Mouse (Mus musculus): Measurements from ENCODE around the gene Spaca4. TPM values are rescaled to one million over a fixed set of nuclear protein-coding genes. Genes with fewer than 3 reads are reported as not detected.

Spaca4 gene
- polyA plus RNA-seq, 2 experiments, result not detected

- peaks cover 25% of the 10 kb centered on the region for H3K36me3 ChIP-seq (replicated peaks; ENCODE audit: control insufficient read depth, insufficient read depth, low read depth)
- DNase-seq (ENCODE audit: low read depth in 3 of 3, low spot score in 3 of 3), result peak; percentile 91 to 93 (median 92)
- peaks cover 21 to 26% of the 10 kb centered on the region in 2 experiments for H3K4me1 ChIP-seq (replicated peaks; ENCODE audit: control insufficient read depth in 2 of 2, insufficient read depth in 2 of 2, low read length in 1 of 2)
- peak within 1 kb of the TSS; percentile 73 for H3K27ac ChIP-seq
- peak within 1 kb of the TSS; percentile 81 for H3K4me2 ChIP-seq (ENCODE audit: low read depth)
- H3K9me3 ChIP-seq (ENCODE audit: control insufficient read depth, low read length), result no peaks in the 10 kb centered on the region
- peak; percentile 85 for ATAC-seq (ENCODE audit: insufficient read depth)
- H3K4me3 ChIP-seq (ENCODE audit: insufficient read depth in 1 of 2, low read depth in 2 of 2, low read length in 2 of 2), result peak within 1 kb of the TSS; percentile 66 to 90
- H3K9ac ChIP-seq (replicated peaks), result peak within 1 kb of the TSS; percentile 99
- H3K27me3 ChIP-seq (ENCODE audit: control insufficient read depth, insufficient read depth, low read length), result no peaks in the 10 kb centered on the region
- TF ChIP-seq CTCF (IDR thresholded peaks at IDR 0.05; ENCODE audit: low read depth) (no peak), EP300 (IDR thresholded peaks at IDR 0.05; ENCODE audit: low read depth) (no peak)
- 7% methylated on average over 34 of the region's 34 CpGs for WGBS (ENCODE audit: insufficient replicate concordance)
Measured at GRCm38 (mm10) chr7:45715090-45715708, 10.4 kb downstream of the Spaca4 start, which contains the start of gene Rpl18. Gene Rpl18, plus strand, starts transcription at chr7:45715457.

- Histone ChIP-seq H3K4me3 (ENCODE audit: insufficient read depth in 1 of 2, low read depth in 2 of 2, low read length in 2 of 2) (peak overlapping the region; percentile 66 to 90), H3K9ac (replicated peaks) (peak overlapping the region; percentile 56; the same call in 1 of the 2 replicates), H3K36me3 (replicated peaks; ENCODE audit: control insufficient read depth, insufficient read depth, low read depth) (peaks cover 21% of the 10 kb centered on the region), H3K4me1 (replicated peaks; ENCODE audit: control insufficient read depth in 2 of 2, insufficient read depth in 2 of 2, low read length in 1 of 2) (peaks cover 21 to 23% of the 10 kb centered on the region in 2 experiments), H3K27ac (peak overlapping the region; percentile 5), H3K4me2 (ENCODE audit: low read depth) (peak overlapping the region; percentile 81), H3K9me3 (ENCODE audit: control insufficient read depth, low read length) (no peaks in the 10 kb centered on the region), H3K27me3 (ENCODE audit: control insufficient read depth, insufficient read depth, low read length) (no peaks in the 10 kb centered on the region)
- 11% methylated on average over 14 of the region's 14 CpGs for WGBS (ENCODE audit: insufficient replicate concordance)
- DNase-seq (ENCODE audit: low read depth in 3 of 3, low spot score in 3 of 3), result peak in 2 of 3 experiments; percentile 52 to 66
- ATAC-seq (ENCODE audit: insufficient read depth), result peak; percentile 57
- TF ChIP-seq EP300 (IDR thresholded peaks at IDR 0.05; ENCODE audit: low read depth) (no peak), CTCF (IDR thresholded peaks at IDR 0.05; ENCODE audit: low read depth) (no peak)
Measured at GRCm38 (mm10) chr7:45714630-45715089, 11.0 kb downstream of the Spaca4 start.

GRCm38 (mm10) chr7:45713881-45714520 is 11.6 kb downstream of the Spaca4 start:
- no peak for TF ChIP-seq EP300 (IDR thresholded peaks at IDR 0.05; ENCODE audit: low read depth)
- TF ChIP-seq CTCF (IDR thresholded peaks at IDR 0.05; ENCODE audit: low read depth), result no peak
- no peaks in the 10 kb centered on the region for H3K27me3 ChIP-seq (ENCODE audit: control insufficient read depth, insufficient read depth, low read length)
- H3K36me3 ChIP-seq (replicated peaks; ENCODE audit: control insufficient read depth, insufficient read depth, low read depth), result peaks cover 14% of the 10 kb centered on the region
- ATAC-seq (ENCODE audit: insufficient read depth) (no peak), DNase-seq (ENCODE audit: low read depth in 3 of 3, low spot score in 3 of 3) (no peak)
- H3K4me3 ChIP-seq (ENCODE audit: insufficient read depth in 1 of 2, low read depth in 2 of 2, low read length in 2 of 2), result peak overlapping the region in 1 of 2 experiments; percentile 90; a peak in 1 of 4 replicates
- H3K4me2 ChIP-seq (ENCODE audit: low read depth), result peak overlapping the region; percentile 81
- no peak overlapping the region for H3K27ac ChIP-seq
- WGBS (ENCODE audit: insufficient replicate concordance), result 77% methylated on average over 6 of the region's 6 CpGs
- no peaks in the 10 kb centered on the region for H3K9me3 ChIP-seq (ENCODE audit: control insufficient read depth, low read length)
- H3K4me1 ChIP-seq (replicated peaks; ENCODE audit: control insufficient read depth in 2 of 2, insufficient read depth in 2 of 2, low read length in 1 of 2), result peaks cover 18 to 21% of the 10 kb centered on the region in 2 experiments
- no peak overlapping the region; the same call in 1 of the 2 replicates for H3K9ac ChIP-seq (replicated peaks)

- Histone ChIP-seq H3K4me2 (ENCODE audit: low read depth) (no peak overlapping the region), H3K9ac (replicated peaks) (no peak overlapping the region), H3K27ac (no peak overlapping the region), H3K27me3 (ENCODE audit: control insufficient read depth, insufficient read depth, low read length) (no peaks in the 10 kb centered on the region), H3K36me3 (replicated peaks; ENCODE audit: control insufficient read depth, insufficient read depth, low read depth) (peaks cover 12% of the 10 kb centered on the region), H3K4me3 (ENCODE audit: insufficient read depth in 1 of 2, low read depth in 2 of 2, low read length in 2 of 2) (no peak overlapping the region), H3K9me3 (ENCODE audit: control insufficient read depth, low read length) (no peaks in the 10 kb centered on the region), H3K4me1 (replicated peaks; ENCODE audit: control insufficient read depth in 2 of 2, insufficient read depth in 2 of 2, low read length in 1 of 2) (peaks cover 18 to 20% of the 10 kb centered on the region in 2 experiments)
- DNase-seq (ENCODE audit: low read depth in 3 of 3, low spot score in 3 of 3) (no peak), ATAC-seq (ENCODE audit: insufficient read depth) (no peak)
- WGBS (ENCODE audit: insufficient replicate concordance), result 88% methylated on average over 16 of the region's 16 CpGs
- no peak for TF ChIP-seq CTCF (IDR thresholded peaks at IDR 0.05; ENCODE audit: low read depth)
- no peak for TF ChIP-seq EP300 (IDR thresholded peaks at IDR 0.05; ENCODE audit: low read depth)
Measured at GRCm38 (mm10) chr7:45713396-45713795, 12.2 kb downstream of the Spaca4 start.
